Mouse (Mus musculus): ENCODE data around the gene Clstn1.

The Clstn1 gene

GRCm38 (mm10) chr4:149674814-149675377 is 88.6 kb downstream of the Clstn1 start:
- DNase-seq (ENCODE audit: low read depth, low spot score) = no peak

GRCm38 (mm10) chr4:149675378-149676261 is 89.4 kb downstream of the Clstn1 start:
- DNase-seq (ENCODE audit: low read depth, low spot score) = peak; percentile 59

- no peak for DNase-seq (ENCODE audit: low read depth, low spot score)
Measured at GRCm38 (mm10) chr4:149678006-149678405, 91.7 kb downstream of the Clstn1 start.

- DNase-seq (ENCODE audit: low read depth, low spot score) = no peak
Measured at GRCm38 (mm10) chr4:149679056-149679770, 92.9 kb downstream of the Clstn1 start.

GRCm38 (mm10) chr4:149683875-149684274 is 97.6 kb downstream of the Clstn1 start:
- peak; percentile 76 for DNase-seq (ENCODE audit: low read depth, low spot score)

- peak; percentile 45 for DNase-seq (ENCODE audit: low read depth, low spot score)
Measured at GRCm38 (mm10) chr4:149684841-149685623, 98.8 kb downstream of the Clstn1 start.

GRCm38 (mm10) chr4:149688861-149689260 is 102.6 kb downstream of the Clstn1 start:
- DNase-seq (ENCODE audit: low read depth, low spot score) = no peak

GRCm38 (mm10) chr4:149689822-149690700 is 103.8 kb downstream of the Clstn1 start:
- no peak for DNase-seq (ENCODE audit: low read depth, low spot score)

GRCm38 (mm10) chr4:149690828-149691280 is 104.6 kb downstream of the Clstn1 start:
- no peak for DNase-seq (ENCODE audit: low read depth, low spot score)

- DNase-seq (ENCODE audit: low read depth, low spot score) = no peak
Measured at GRCm38 (mm10) chr4:149691368-149691767, 105.1 kb downstream of the Clstn1 start.

GRCm38 (mm10) chr4:149696189-149696971 is 110.1 kb downstream of the Clstn1 start:
- no peak for DNase-seq (ENCODE audit: low read depth, low spot score)

GRCm38 (mm10) chr4:149697506-149698196 is 111.4 kb downstream of the Clstn1 start:
- no peak for DNase-seq (ENCODE audit: low read depth, low spot score)

GRCm38 (mm10) chr4:149698197-149698821 is 112.0 kb downstream of the Clstn1 start:
- peak; percentile 71 for DNase-seq (ENCODE audit: low read depth, low spot score)

Measured in ES-CJ7 (cell line).